Mouse (Mus musculus) embryonic facial prominence, embryonic 10.5 days (tissue): ENCODE measurements around the gene Vmn1r174. TPM values are rescaled to one million over a fixed set of nuclear protein-coding genes. Genes with fewer than 3 reads are reported as not detected.
"Not testable (repeated sequence)": the region's sequence is repeated elsewhere in the genome, so short reads cannot be mapped to it uniquely, and the experiment has no call there.

Experiments used
- DNase-seq: peaks from one replicate; pipeline ENCODE4 v3.0.0-alpha.2; 2017; ENCODE audit warnings: low spot score
- H3K27ac ChIP-seq: fragments of 300-500 bp; sonication (generic); replicated peaks from 2 replicates; pipeline ENCODE4 v1.5.1; 2016; ENCODE audit warnings: mild to moderate bottlenecking
- H3K27me3 ChIP-seq: fragments of 300-500 bp; sonication (generic); replicated peaks from 2 replicates; pipeline ENCODE4 v1.6.1; 2016; ENCODE audit warnings: low read depth, mild to moderate bottlenecking; ENCODE audit not compliant: poor library complexity, severe bottlenecking
- H3K36me3 ChIP-seq: fragments of 300-500 bp; sonication (generic); replicated peaks from 2 replicates; pipeline ENCODE4 v1.6.1; 2016; ENCODE audit warnings: mild to moderate bottlenecking, moderate library complexity
- H3K4me1 ChIP-seq: fragments of 300-500 bp; sonication (generic); 2 replicates; pipeline ENCODE4 v1.6.1; 2016
- H3K4me3 ChIP-seq: fragments of 300-500 bp; sonication (generic); 2 replicates; pipeline ENCODE4 v1.5.1; 2016; ENCODE audit warnings: mild to moderate bottlenecking, moderate library complexity
- H3K9me3 ChIP-seq: fragments of 300-500 bp; sonication (generic); 2 replicates; pipeline ENCODE4 v1.6.1; 2016; ENCODE audit warnings: mild to moderate bottlenecking
- WGBS: fragments of 180-500 bp; shearing (Covaris S2); methylation state at CpG from one replicate; pipeline ENCODE4 v1.1.7; 2016; 5-methylcytosine and 5-hydroxymethylcytosine counted together
- polyA plus RNA-seq: library from polyadenylated mRNA; unstranded; fragments of >200 nt; fragmentation: Nextera tagmentation; extraction: Ambion mirVana; gene quantifications from 2 replicates; pipeline ENCODE4 v1.2.1, GENCODE M21; 2016

The Vmn1r174 gene
- polyA plus RNA-seq = not detected in 2 replicates

DNA sequence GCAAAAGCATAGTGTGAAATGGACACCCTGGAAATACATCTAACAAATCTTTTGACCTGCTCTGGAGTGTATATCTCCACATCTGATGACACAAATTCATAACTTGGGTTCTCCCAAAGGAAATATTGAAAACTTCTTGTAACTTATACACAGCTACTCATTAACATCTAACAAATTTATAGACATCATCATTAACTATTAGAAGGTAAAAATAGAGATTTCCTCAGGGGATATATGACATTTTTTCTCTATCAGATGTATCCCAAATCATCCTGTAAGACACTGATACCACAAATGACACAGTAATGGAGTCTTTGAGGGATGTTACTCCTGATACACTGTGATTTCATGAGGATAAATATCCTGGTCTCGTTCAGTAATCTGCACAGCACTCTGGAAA is at the start of gene Vmn1r174:
Gene Vmn1r174 (plus strand): TSS at position 301 of the 400 bp plus-strand sequence.
- not testable (repeated sequence) for DNase-seq, H3K4me1 ChIP-seq, H3K4me3 ChIP-seq, H3K36me3 ChIP-seq, H3K27me3 ChIP-seq, H3K27ac ChIP-seq, H3K9me3 ChIP-seq
- WGBS = 67% methylated on average over 1 of the region's 1 CpGs

DNA sequence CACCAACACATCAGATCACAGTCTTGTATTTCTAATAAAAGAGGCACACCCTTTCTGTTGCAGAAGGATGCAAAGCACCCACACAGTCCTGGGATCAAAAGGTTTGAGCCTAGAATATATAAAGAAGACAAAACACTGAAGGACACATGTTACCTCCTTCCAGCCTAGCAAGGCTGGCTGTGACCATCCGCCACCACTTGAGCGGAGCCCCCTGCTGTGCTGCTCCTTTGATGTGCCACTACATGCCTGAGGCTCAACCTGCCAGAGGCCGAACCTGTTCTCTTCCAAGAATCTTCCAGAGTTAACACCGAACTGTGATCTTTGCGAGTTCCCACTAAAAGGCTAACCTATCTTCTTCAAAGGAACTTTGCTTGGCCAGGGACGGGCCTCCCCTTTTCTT is 32.5 kb downstream of the Vmn1r174 start:
- H3K9me3 ChIP-seq = peaks cover 67% of the 10 kb centered on the region
- WGBS = 79% methylated on average over 6 of the region's 6 CpGs
- H3K27me3 ChIP-seq = no peaks in the 10 kb centered on the region
- no peaks in the 10 kb centered on the region for H3K4me1 ChIP-seq
- no peaks in the 10 kb centered on the region for H3K36me3 ChIP-seq
- no peak for DNase-seq
- no peak overlapping the region for H3K4me3 ChIP-seq
- no peak overlapping the region for H3K27ac ChIP-seq

DNA sequence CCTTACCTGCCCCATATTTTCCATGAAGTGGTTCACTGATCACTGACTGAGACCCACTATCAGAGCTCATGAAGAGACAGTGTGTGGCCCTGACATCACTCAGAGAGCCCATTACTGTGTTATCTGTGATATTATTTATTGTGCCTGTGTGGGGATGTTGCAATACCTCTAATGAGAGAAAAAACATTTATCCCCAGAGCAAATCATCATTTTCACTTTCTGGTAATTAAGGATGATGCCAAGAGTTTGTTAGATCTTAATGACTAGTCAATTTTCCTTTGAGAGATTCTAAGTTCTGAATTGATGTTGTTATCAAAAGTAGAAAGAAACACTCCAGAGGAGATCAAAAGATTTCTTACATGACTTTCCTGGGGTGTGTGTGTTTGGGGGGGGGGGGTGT is 58.5 kb downstream of the Vmn1r174 start, which contains the start of gene Vmn1r175:
Gene Vmn1r175 (minus strand): TSS at position 101 of the 400 bp plus-strand sequence.
- not testable (repeated sequence) for DNase-seq, H3K4me1 ChIP-seq, H3K36me3 ChIP-seq, H3K4me3 ChIP-seq, H3K27me3 ChIP-seq, H3K27ac ChIP-seq
- peaks cover 28% of the 10 kb centered on the region for H3K9me3 ChIP-seq

Other genes with a start within 250 kb of the Vmn1r174 start
- not detected in 2 replicates for gene Vmn1r167, start 245.1 kb upstream of the Vmn1r174 start, polyA plus RNA-seq
- not detected in 2 replicates for gene Vmn1r168, start 212.5 kb upstream of the Vmn1r174 start, polyA plus RNA-seq
- gene Vmn1r169, start 176.7 kb upstream of the Vmn1r174 start, polyA plus RNA-seq = not detected in 2 replicates
- not detected in 2 replicates for gene Vmn1r170, start 146.1 kb upstream of the Vmn1r174 start, polyA plus RNA-seq
- gene Vmn1r171, start 121.5 kb upstream of the Vmn1r174 start, polyA plus RNA-seq = not detected in 2 replicates
- not detected in 2 replicates for gene Vmn1r172, start 94.0 kb upstream of the Vmn1r174 start, polyA plus RNA-seq
- gene Vmn1r173, start 51.6 kb upstream of the Vmn1r174 start, polyA plus RNA-seq = not detected in 2 replicates
- gene Vmn1r175, start 58.4 kb downstream of the Vmn1r174 start, polyA plus RNA-seq = not detected in 2 replicates
- not detected in 2 replicates for gene Vmn1r176, start 85.1 kb downstream of the Vmn1r174 start, polyA plus RNA-seq
- gene Vmn1r177, start 114.2 kb downstream of the Vmn1r174 start, polyA plus RNA-seq = not detected in 2 replicates
- gene Vmn1r178, start 139.7 kb downstream of the Vmn1r174 start, polyA plus RNA-seq = not detected in 2 replicates
- gene Vmn1r179, start 174.7 kb downstream of the Vmn1r174 start, polyA plus RNA-seq = not detected in 2 replicates
- not detected in 2 replicates for gene Vmn1r180, start 198.4 kb downstream of the Vmn1r174 start, polyA plus RNA-seq
- not detected in 2 replicates for gene Vmn1r181, start 222.3 kb downstream of the Vmn1r174 start, polyA plus RNA-seq
- gene V1rd19, start 249.4 kb downstream of the Vmn1r174 start, polyA plus RNA-seq = not detected in 2 replicates